Mouse (Mus musculus): Measurements from ENCODE around the gene Qpct. TPM values are rescaled to one million over a fixed set of nuclear protein-coding genes. Genes with fewer than 3 reads are reported as not detected.

Gene Qpct
- polyA plus RNA-seq, 1 experiment from 2014 or later, result 0.50 TPM

GRCm38 (mm10) chr17:79069766-79070480 lies 18.2 kb downstream of the Qpct start:
- TF ChIP-seq CTCF (IDR thresholded peaks at IDR 0.05), result no peak
- POLR2A ChIA-PET, result no interaction called here

GRCm38 (mm10) chr17:79071951-79072350 lies 20.2 kb downstream of the Qpct start:
- POLR2A ChIA-PET, result no interaction called here
- CTCF ChIA-PET, result no interaction called here
- H3K27me3 ChIP-seq, result no peaks in the 10 kb centered on the region
- no peak for TF ChIP-seq CTCF (IDR thresholded peaks at IDR 0.05)
- DNase-seq (ENCODE audit: low read depth, low spot score) (no peak), ATAC-seq (no peak)
- in situ Hi-C loops (cut with MboI; ENCODE audit: low pct_unique_long_range_greater_than_20kb), result no loop called here

More at GRCm38 (mm10) chr17:79069766-79070480, 18.2 kb downstream of the Qpct start:
- no peaks in the 10 kb centered on the region for H3K27me3 ChIP-seq
- in situ Hi-C loops (cut with MboI; ENCODE audit: low pct_unique_long_range_greater_than_20kb), result no loop called here
- CTCF ChIA-PET, result interaction anchor here (1.0 to 1.6 kb wide), 2 partner anchors 14 to 174 kb away, joined by 3 read pairs; no protein-coding TSS in a partner anchor
- DNase-seq (ENCODE audit: low read depth, low spot score) (no peak), ATAC-seq (no peak)

- ATAC-seq (no peak), DNase-seq (ENCODE audit: low read depth, low spot score) (no peak)
- no peaks in the 10 kb centered on the region for H3K27me3 ChIP-seq
- in situ Hi-C loops (cut with MboI; ENCODE audit: low pct_unique_long_range_greater_than_20kb), result no loop called here
- no peak for TF ChIP-seq CTCF (IDR thresholded peaks at IDR 0.05)
- ChIA-PET CTCF (interaction anchor here (1.1 to 1.2 kb wide), 2 partner anchors 13 to 34 kb away, joined by 3 read pairs; no protein-coding TSS in a partner anchor), POLR2A (no interaction called here)
These were observed 25.5 kb downstream of the Qpct start for GRCm38 (mm10) chr17:79076974-79077847.

- in situ Hi-C loops (cut with MboI; ENCODE audit: low pct_unique_long_range_greater_than_20kb), result no loop called here
- no peaks in the 10 kb centered on the region for H3K27me3 ChIP-seq
These were observed 26.1 kb downstream of the Qpct start for GRCm38 (mm10) chr17:79077848-79078146.

GRCm38 (mm10) chr17:79078248-79078647 lies 26.5 kb downstream of the Qpct start:
- no peak for TF ChIP-seq CTCF (IDR thresholded peaks at IDR 0.05)

More at GRCm38 (mm10) chr17:79077848-79078146, 26.1 kb downstream of the Qpct start:
- CTCF ChIA-PET, result interaction anchor here (1.1 to 1.2 kb wide), 2 partner anchors 14 to 33 kb away, joined by 3 read pairs; no protein-coding TSS in a partner anchor
- TF ChIP-seq CTCF (IDR thresholded peaks at IDR 0.05), result no peak
- POLR2A ChIA-PET, result no interaction called here
- ATAC-seq (no peak), DNase-seq (ENCODE audit: low read depth, low spot score) (no peak)

GRCm38 (mm10) chr17:79091710-79092109 lies 40.0 kb downstream of the Qpct start:
- in situ Hi-C loops (cut with MboI; ENCODE audit: low pct_unique_long_range_greater_than_20kb), result no loop called here

More at GRCm38 (mm10) chr17:79078248-79078647, 26.5 kb downstream of the Qpct start:
- ChIA-PET CTCF (interaction anchor here (1.2 kb wide), 1 partner anchor 33 kb away, joined by 3 read pairs; no protein-coding TSS in a partner anchor), POLR2A (interaction anchor here (0.6 kb wide), 1 partner anchor 54 kb away, joined by 3 read pairs; no protein-coding TSS in a partner anchor)
- DNase-seq (ENCODE audit: low read depth, low spot score) (no peak), ATAC-seq (no peak)
- H3K27me3 ChIP-seq, result no peaks in the 10 kb centered on the region
- in situ Hi-C loops (cut with MboI; ENCODE audit: low pct_unique_long_range_greater_than_20kb), result no loop called here

GRCm38 (mm10) chr17:79093286-79093975 lies 41.7 kb downstream of the Qpct start:
- ATAC-seq (no peak), DNase-seq (ENCODE audit: low read depth, low spot score) (no peak)
- ChIA-PET POLR2A (no interaction called here), CTCF (no interaction called here)
- peaks cover 2% of the 10 kb centered on the region for H3K27me3 ChIP-seq
- in situ Hi-C loops (cut with MboI; ENCODE audit: low pct_unique_long_range_greater_than_20kb), result no loop called here
- no peak for TF ChIP-seq CTCF (IDR thresholded peaks at IDR 0.05)

More at GRCm38 (mm10) chr17:79091710-79092109, 40.0 kb downstream of the Qpct start:
- no peak for TF ChIP-seq CTCF (IDR thresholded peaks at IDR 0.05)
- H3K27me3 ChIP-seq, result peaks cover 2% of the 10 kb centered on the region
- CTCF ChIA-PET, result no interaction called here
- POLR2A ChIA-PET, result no interaction called here
- no peak for ATAC-seq
- DNase-seq (ENCODE audit: low read depth, low spot score), result no peak

GRCm38 (mm10) chr17:79095624-79096023 lies 43.9 kb downstream of the Qpct start:
- no peak for DNase-seq (ENCODE audit: low read depth, low spot score)
- in situ Hi-C loops (cut with MboI; ENCODE audit: low pct_unique_long_range_greater_than_20kb), result no loop called here
- ATAC-seq, result no peak
- ChIA-PET POLR2A (no interaction called here), CTCF (interaction anchor here (0.9 to 1.5 kb wide), 3 partner anchors 10 to 104 kb away, joined by 3 read pairs; no protein-coding TSS in a partner anchor)
- TF ChIP-seq CTCF (IDR thresholded peaks at IDR 0.05), result no peak
- H3K27me3 ChIP-seq, result peaks cover 2% of the 10 kb centered on the region

- in situ Hi-C loops (cut with MboI; ENCODE audit: low pct_unique_long_range_greater_than_20kb), result no loop called here
- no peak for TF ChIP-seq CTCF (IDR thresholded peaks at IDR 0.05)
- POLR2A ChIA-PET, result no interaction called here
- DNase-seq (ENCODE audit: low read depth, low spot score) (no peak), ATAC-seq (no peak)
- CTCF ChIA-PET, result no interaction called here
- H3K27me3 ChIP-seq, result no peaks in the 10 kb centered on the region
These were observed 48.2 kb downstream of the Qpct start for GRCm38 (mm10) chr17:79099866-79100265.

GRCm38 (mm10) chr17:79108238-79108637 lies 56.5 kb downstream of the Qpct start:
- H3K27me3 ChIP-seq, result no peaks in the 10 kb centered on the region
- in situ Hi-C loops (cut with MboI; ENCODE audit: low pct_unique_long_range_greater_than_20kb), result no loop called here
- ChIA-PET POLR2A (no interaction called here), CTCF (interaction anchor here (1.1 kb wide), 1 partner anchor 474 kb away, joined by 3 read pairs; no protein-coding TSS in a partner anchor)
- TF ChIP-seq CTCF (IDR thresholded peaks at IDR 0.05), result no peak
- DNase-seq (ENCODE audit: low read depth, low spot score) (no peak), ATAC-seq (no peak)

All from Patski (cell line).